Mouse (Mus musculus) myocyte (in vitro differentiated cells): ENCODE results near the gene Nup93. TPM values are rescaled to one million over a fixed set of nuclear protein-coding genes. Genes with fewer than 3 reads are reported as not detected.

Experiments used
- H3K27me3 ChIP-seq: one replicate; pipeline ENCODE4 v1.6.1; 2011; ENCODE audit not compliant: control insufficient read depth, insufficient read depth, insufficient read length
- H3K36me3 ChIP-seq: one replicate; pipeline ENCODE4 v1.6.1; 2011; ENCODE audit not compliant: control insufficient read depth, insufficient read depth
- H3K4me2 ChIP-seq: one replicate; pipeline ENCODE4 v1.6.1; 2011; ENCODE audit warnings: low read depth, control low read depth
- H3K4me3 ChIP-seq: one replicate; pipeline ENCODE4 v1.5.1; 2011; ENCODE audit warnings: mild to moderate bottlenecking, control low read depth, moderate library complexity
- H3K79me2 ChIP-seq: one replicate; pipeline ENCODE4 v1.6.1; 2011; ENCODE audit not compliant: control insufficient read depth, insufficient read depth
- H3ac ChIP-seq: one replicate; pipeline ENCODE4 v1.6.1; 2011; ENCODE audit not compliant: control insufficient read depth, insufficient read length
- CEBPB ChIP-seq: IDR thresholded peaks from 2 replicates; pipeline ENCODE4 v1.6.1; 2011; ENCODE audit warnings: mild to moderate bottlenecking, moderate library complexity; ENCODE audit not compliant: poor library complexity, insufficient read depth, severe bottlenecking
- E2F4 ChIP-seq: IDR thresholded peaks from one replicate; pipeline ENCODE4 v1.6.1; 2011; ENCODE audit warnings: mild to moderate bottlenecking, control low read depth, moderate library complexity; ENCODE audit not compliant: insufficient read depth
- MAX ChIP-seq: IDR thresholded peaks from one replicate; pipeline ENCODE4 v1.6.1; 2011; ENCODE audit warnings: low read depth, mild to moderate bottlenecking, control low read depth
- MYOD1 ChIP-seq, 3 experiments: IDR thresholded peaks; one replicate each; pipeline ENCODE4 v1.6.1; 2011; ENCODE audit warnings: control low read depth in 2 of 3, low read depth in 2 of 3, mild to moderate bottlenecking in 2 of 3, moderate library complexity in 1 of 3; ENCODE audit not compliant: insufficient read length in 2 of 3, control insufficient read depth in 1 of 3
- MYOG ChIP-seq, 3 experiments: IDR thresholded peaks; one replicate each; pipeline ENCODE4 v1.6.1; 2011; ENCODE audit warnings: control low read depth in 2 of 3, low read depth in 2 of 3, mild to moderate bottlenecking in 2 of 3; ENCODE audit not compliant: insufficient read length in 2 of 3, control insufficient read depth in 1 of 3, insufficient read depth in 1 of 3
- POLR2A ChIP-seq: IDR thresholded peaks from one replicate; pipeline ENCODE4 v1.6.1; 2011; ENCODE audit warnings: low read depth, mild to moderate bottlenecking, control low read depth, moderate library complexity; ENCODE audit not compliant: insufficient read length
- POLR2AphosphoS2 ChIP-seq: IDR thresholded peaks from one replicate; pipeline ENCODE4 v1.6.1; 2011; ENCODE audit warnings: low read depth, control low read depth; ENCODE audit not compliant: insufficient read length
- REST ChIP-seq: IDR thresholded peaks from one replicate; pipeline ENCODE4 v1.6.1; 2011; ENCODE audit warnings: mild to moderate bottlenecking, control low read depth, moderate library complexity; ENCODE audit not compliant: insufficient read depth, insufficient read length
- SRF ChIP-seq: IDR thresholded peaks from one replicate; pipeline ENCODE4 v1.6.1; 2011; ENCODE audit warnings: low read depth; ENCODE audit not compliant: control insufficient read depth, insufficient read length
- TCF12 ChIP-seq: IDR thresholded peaks from one replicate; pipeline ENCODE4 v1.6.1; 2011; ENCODE audit warnings: mild to moderate bottlenecking, control low read depth; ENCODE audit not compliant: poor library complexity, insufficient read depth, severe bottlenecking
- TCF3 ChIP-seq: IDR thresholded peaks from one replicate; pipeline ENCODE4 v1.6.1; 2011; ENCODE audit warnings: low read depth, control low read depth; ENCODE audit not compliant: insufficient read length
- USF1 ChIP-seq: IDR thresholded peaks from one replicate; pipeline ENCODE4 v1.6.1; 2011; ENCODE audit warnings: low read depth, mild to moderate bottlenecking, control low read depth, moderate library complexity
- polyA plus RNA-seq: library from polyadenylated mRNA; unstranded; fragments of >200 nt; fragmentation: generic; extraction: Trizol; gene quantifications from one replicate; pipeline ENCODE4 v1.2.1, GENCODE M21; 2012; ENCODE audit warnings: missing spikeins

Gene Nup93
- polyA plus RNA-seq, 1 experiment = 38.1 TPM

- no peak overlapping the region for H3ac ChIP-seq
- TF ChIP-seq SRF = no peak
- no peak for TF ChIP-seq MYOG (IDR thresholded peaks at IDR 0.05; ENCODE audit: control insufficient read depth in 1 of 3, insufficient read depth in 1 of 3, insufficient read length in 2 of 3, low read depth in 2 of 3)
- no peak for TF ChIP-seq POLR2AphosphoS2
- TF ChIP-seq POLR2A = no peak
- TF ChIP-seq REST = no peak
- no peak for TF ChIP-seq E2F4
- no peak for TF ChIP-seq CEBPB
- no peak for TF ChIP-seq TCF12
- TF ChIP-seq MAX = no peak
- TF ChIP-seq USF1 = no peak
- no peak for TF ChIP-seq MYOD1 (IDR thresholded peaks at IDR 0.05; ENCODE audit: control insufficient read depth in 1 of 3, insufficient read length in 2 of 3, low read depth in 2 of 3)
- no peaks in the 10 kb centered on the region for H3K79me2 ChIP-seq
- H3K27me3 ChIP-seq = no peaks in the 10 kb centered on the region
- H3K36me3 ChIP-seq = no peaks in the 10 kb centered on the region
- H3K4me2 ChIP-seq = no peak overlapping the region
- H3K4me3 ChIP-seq = no peak overlapping the region
These were observed 69.8 kb downstream of the Nup93 start for GRCm38 (mm10) chr8:94284204-94284603.

- H3K27me3 ChIP-seq = no peaks in the 10 kb centered on the region
- H3ac ChIP-seq = no peak overlapping the region
- no peak overlapping the region for H3K4me3 ChIP-seq
- no peaks in the 10 kb centered on the region for H3K79me2 ChIP-seq
- H3K4me2 ChIP-seq = peak overlapping the region; percentile 34
- no peaks in the 10 kb centered on the region for H3K36me3 ChIP-seq
- TF ChIP-seq MAX (no peak), REST (no peak), MYOD1 (IDR thresholded peaks at IDR 0.05; ENCODE audit: control insufficient read depth in 1 of 3, insufficient read length in 2 of 3, low read depth in 2 of 3) (peak in 1 of 3 experiments; percentile 34)
These were observed 76.2 kb downstream of the Nup93 start for GRCm38 (mm10) chr8:94290606-94291005.

- Histone ChIP-seq H3K4me3 (no peak overlapping the region), H3K4me2 (no peak overlapping the region), H3K79me2 (no peaks in the 10 kb centered on the region), H3K27me3 (no peaks in the 10 kb centered on the region), H3ac (no peak overlapping the region), H3K36me3 (peaks cover 5% of the 10 kb centered on the region)
- TF ChIP-seq CEBPB (no peak), MAX (no peak), POLR2A (no peak), SRF (no peak), E2F4 (no peak), TCF3 (no peak), MYOG (IDR thresholded peaks at IDR 0.05; ENCODE audit: control insufficient read depth in 1 of 3, insufficient read depth in 1 of 3, insufficient read length in 2 of 3, low read depth in 2 of 3) (no peak), TCF12 (no peak), REST (no peak), MYOD1 (IDR thresholded peaks at IDR 0.05; ENCODE audit: control insufficient read depth in 1 of 3, insufficient read length in 2 of 3, low read depth in 2 of 3) (no peak), USF1 (no peak)
These were observed 77.7 kb downstream of the Nup93 start for GRCm38 (mm10) chr8:94292072-94292471.

GRCm38 (mm10) chr8:94292626-94293025 is 78.3 kb downstream of the Nup93 start:
- no peaks in the 10 kb centered on the region for H3K27me3 ChIP-seq
- H3K36me3 ChIP-seq = peaks cover 5% of the 10 kb centered on the region
- TF ChIP-seq REST (no peak), E2F4 (no peak), USF1 (no peak), TCF3 (no peak), MAX (no peak)
- H3ac ChIP-seq = no peak overlapping the region
- no peak overlapping the region for H3K4me2 ChIP-seq
- no peak overlapping the region for H3K4me3 ChIP-seq
- no peaks in the 10 kb centered on the region for H3K79me2 ChIP-seq

- no peak overlapping the region for H3K4me2 ChIP-seq
These were observed 81.3 kb downstream of the Nup93 start for GRCm38 (mm10) chr8:94295687-94296086.

More at GRCm38 (mm10) chr8:94295687-94296086, 81.3 kb downstream of the Nup93 start:
- Histone ChIP-seq H3K4me3 (no peak overlapping the region), H3K36me3 (peaks cover 9% of the 10 kb centered on the region), H3ac (no peak overlapping the region), H3K27me3 (no peaks in the 10 kb centered on the region), H3K79me2 (no peaks in the 10 kb centered on the region)
- TF ChIP-seq MYOG (IDR thresholded peaks at IDR 0.05; ENCODE audit: control insufficient read depth in 1 of 3, insufficient read depth in 1 of 3, insufficient read length in 2 of 3, low read depth in 2 of 3) (no peak), CEBPB (no peak), E2F4 (no peak), REST (no peak), MYOD1 (IDR thresholded peaks at IDR 0.05; ENCODE audit: control insufficient read depth in 1 of 3, insufficient read length in 2 of 3, low read depth in 2 of 3) (no peak), POLR2A (no peak), TCF3 (no peak), POLR2AphosphoS2 (no peak), MAX (no peak), SRF (no peak)
